Mouse (Mus musculus) small intestine, adult 2 months (tissue): Measurements from ENCODE around the gene Trcg1.

ENCODE experiments used
- CTCF ChIP-seq: fragments of 200-500 bp; IDR thresholded peaks from 2 replicates; pipeline ENCODE4 v1.5.1; 2012; ENCODE audit warnings: low read depth, mild to moderate bottlenecking, control low read depth, inconsistent platforms, low read length, moderate library complexity, mixed read lengths; ENCODE audit not compliant: insufficient replicate concordance, insufficient read length; ENCODE audit errors: extremely low read depth
- POLR2A ChIP-seq: fragments of 200-500 bp; IDR thresholded peaks from 2 replicates; pipeline ENCODE4 v1.6.1; 2012; ENCODE audit warnings: low read depth, mild to moderate bottlenecking, control low read depth, inconsistent platforms, low read length, moderate library complexity

GRCm38 (mm10) chr9:57218776-57219175 lies 17.6 kb upstream of the Trcg1 start:
- TF ChIP-seq POLR2A: no peak
- TF ChIP-seq CTCF: no peak
